Mouse (Mus musculus): Measurements from ENCODE around the gene Pxt1.

GRCm38 (mm10) chr17:28913200-28913599 is 30.4 kb downstream of the Pxt1 start:
- TF ChIP-seq CTCF (conservative IDR thresholded peaks at IDR 0.05; ENCODE audit: low read length): no peak
- TF ChIP-seq POU5F1 (IDR thresholded peaks at IDR 0.05; ENCODE audit: borderline replicate concordance, low read length): no peak
- TF ChIP-seq NANOG (IDR thresholded peaks at IDR 0.05; ENCODE audit: borderline replicate concordance, low read length): no peak

Measured in E14TG2a.4 (cell line).